Mouse (Mus musculus): ENCODE measurements around the gene Mark2. TPM values are rescaled to one million over a fixed set of nuclear protein-coding genes. Genes with fewer than 3 reads are reported as not detected.

The Mark2 gene
- polyA plus RNA-seq, 1 experiment = 75.2 TPM

Other genes starting within 250 kb of the Mark2 start
- 0.37 and 0.66 TPM in 2 replicates for gene Flrt1, start 236.1 kb downstream of the Mark2 start, polyA plus RNA-seq (2012; rRNA removed)
- gene Otub1, start 135.5 kb downstream of the Mark2 start, polyA plus RNA-seq (2012; rRNA removed) = 91.0 and 97.6 TPM in 2 replicates
- gene Cox8a, start 124.2 kb downstream of the Mark2 start, polyA plus RNA-seq (2012; rRNA removed) = 508 and 528 TPM in 2 replicates
- gene Naa40, start 100.7 kb downstream of the Mark2 start, polyA plus RNA-seq (2012; rRNA removed) = 25.7 and 27.6 TPM in 2 replicates
- 10.2 and 10.4 TPM in 2 replicates for gene Rcor2, start 74.5 kb downstream of the Mark2 start, polyA plus RNA-seq (2012; rRNA removed)
- 18.8 and 21.0 TPM in 2 replicates for gene Spindoc, start 41.1 kb upstream of the Mark2 start, polyA plus RNA-seq (2012; rRNA removed)
- gene 2700081O15Rik, start 75.8 kb upstream of the Mark2 start, polyA plus RNA-seq (2012; rRNA removed) = 26.9 and 34.5 TPM in 2 replicates
- gene Rtn3, start 141.4 kb upstream of the Mark2 start, polyA plus RNA-seq (2012; rRNA removed) = 120 and 126 TPM in 2 replicates
- gene Atl3, start 152.2 kb upstream of the Mark2 start, polyA plus RNA-seq (2012; rRNA removed) = 53.8 and 65.3 TPM in 2 replicates
- 41.3 and 43.5 TPM in 2 replicates for gene Pla2g16, start 215.6 kb upstream of the Mark2 start, polyA plus RNA-seq (2012; rRNA removed)

Data from urinary bladder, adult 2 months (tissue).